Mouse (Mus musculus) c-Kit-positive CD71-negative TER-119-negative erythroid progenitor cells, embryonic 14.5 days (primary cell): ENCODE data around the gene Slc25a26.
A peak's percentile ranks its signal among the peaks of the same experiment; 100 is the strongest.

ENCODE experiments used
- DNase-seq: peaks from one replicate; pipeline ENCODE4 v3.0.0-alpha.2; 2013; ENCODE audit warnings: low read depth

Slc25a26 gene

GRCm38 (mm10) chr6:94499897-94500623, at the start of gene Slc25a26:
Gene Slc25a26, plus strand, starts transcription at chr6:94500331.
- peak; percentile 84 for DNase-seq

- DNase-seq: peak; percentile 32
These were observed 35.9 kb upstream of the Slc25a26 start for GRCm38 (mm10) chr6:94464037-94464891.

DNA sequence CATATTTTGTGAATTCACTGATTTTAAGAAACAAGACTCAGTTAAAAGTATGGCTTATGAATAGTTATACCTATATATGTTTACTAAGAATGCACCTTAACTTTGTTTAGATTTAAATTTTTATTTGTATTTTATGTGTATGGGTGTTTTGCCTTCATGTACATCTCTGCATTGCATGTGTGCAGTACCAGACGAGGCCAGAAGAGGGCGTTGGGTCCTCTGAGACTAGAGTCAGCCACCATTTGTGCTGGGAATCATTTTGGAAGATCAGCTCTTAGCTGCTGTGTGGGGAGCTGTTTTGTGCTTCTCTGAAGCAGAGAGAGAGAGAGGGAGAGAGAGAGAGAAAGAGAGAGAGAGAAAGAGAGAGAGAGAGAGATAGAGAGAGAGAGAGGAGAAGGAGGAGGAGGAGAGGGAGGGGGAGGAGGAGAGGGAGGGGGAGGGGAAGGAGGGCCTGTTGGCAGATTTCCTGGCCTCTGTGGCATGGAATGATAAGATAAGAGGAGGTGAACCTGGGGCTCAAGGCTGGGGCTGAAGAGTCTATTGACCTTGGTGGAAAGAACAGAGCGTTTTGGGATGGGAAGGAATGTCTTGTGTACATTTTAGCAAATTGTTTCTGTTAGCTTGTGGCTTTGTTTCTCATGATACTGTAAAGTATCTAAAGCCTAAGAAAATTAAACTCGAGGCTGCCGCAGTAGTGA, 33.5 kb upstream of the Slc25a26 start:
- peak; percentile 19 for DNase-seq

DNA sequence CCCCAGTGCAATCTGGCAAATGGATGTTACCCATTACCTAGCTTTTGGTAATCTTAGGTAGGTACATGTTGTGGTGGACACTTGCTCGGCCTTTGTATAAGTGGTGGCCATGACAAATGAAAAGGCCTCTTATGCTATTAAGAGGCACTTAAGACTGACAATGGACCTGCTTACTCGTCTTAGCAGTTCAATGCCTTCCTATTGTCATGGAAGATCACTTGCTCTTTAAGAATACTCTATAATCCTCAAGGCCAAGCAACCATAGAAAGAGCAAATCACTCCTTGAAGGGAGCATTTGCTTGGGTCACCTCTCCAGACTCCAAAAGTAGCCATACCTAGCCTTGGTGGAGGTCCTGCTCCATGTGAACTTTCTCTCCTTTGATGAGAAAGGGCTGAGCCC, 7.4 kb upstream of the Slc25a26 start:
- no peak for DNase-seq

DNA sequence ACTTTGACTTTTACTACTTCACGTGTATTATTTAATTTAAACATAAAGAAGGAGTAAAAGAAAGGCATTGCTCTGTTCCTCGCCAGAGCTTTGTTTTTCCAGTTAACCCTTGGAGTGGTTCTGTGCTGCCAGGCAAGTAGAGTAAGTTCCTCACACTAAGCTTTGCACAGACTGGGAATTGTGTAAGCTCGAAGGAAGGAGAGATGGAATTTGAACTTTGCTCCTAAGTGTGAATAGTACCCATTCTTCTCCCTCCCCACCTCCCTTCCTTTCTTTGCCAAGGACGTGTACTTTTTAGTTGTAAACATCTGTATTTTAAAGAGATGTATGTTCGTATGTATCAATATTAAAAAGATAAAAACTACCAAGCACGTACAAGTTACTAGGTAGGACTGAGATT, 3.8 kb downstream of the Slc25a26 start:
- DNase-seq: no peak

- no peak for DNase-seq
These were observed 7.8 kb downstream of the Slc25a26 start for GRCm38 (mm10) chr6:94507921-94508320.

- DNase-seq: no peak
These were observed 8.7 kb downstream of the Slc25a26 start for GRCm38 (mm10) chr6:94508807-94509206.

- no peak for DNase-seq
These were observed 9.1 kb downstream of the Slc25a26 start for GRCm38 (mm10) chr6:94509220-94509619.

DNA sequence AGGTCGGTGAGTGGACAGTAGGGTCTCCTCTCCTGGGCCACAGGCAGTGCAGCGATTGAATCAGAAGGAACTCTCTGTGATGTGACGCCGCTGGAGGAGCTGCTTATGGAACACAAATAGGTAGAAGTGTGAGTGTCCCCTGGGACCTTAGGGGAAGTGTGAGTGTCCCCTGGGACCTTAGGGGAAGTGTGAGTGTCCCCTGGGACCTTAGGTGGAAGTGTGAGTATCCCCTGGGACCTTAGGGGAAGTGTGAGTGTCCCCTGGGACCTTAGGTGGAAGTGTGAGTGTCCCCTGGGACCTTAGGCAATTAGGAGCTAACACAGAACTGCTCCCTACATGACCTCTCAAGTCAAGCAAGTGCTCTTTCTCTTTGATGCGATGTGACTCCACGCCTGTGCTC, 18.0 kb downstream of the Slc25a26 start:
- DNase-seq: no peak

- DNase-seq: no peak
These were observed 24.2 kb downstream of the Slc25a26 start for GRCm38 (mm10) chr6:94524335-94524734.

DNA sequence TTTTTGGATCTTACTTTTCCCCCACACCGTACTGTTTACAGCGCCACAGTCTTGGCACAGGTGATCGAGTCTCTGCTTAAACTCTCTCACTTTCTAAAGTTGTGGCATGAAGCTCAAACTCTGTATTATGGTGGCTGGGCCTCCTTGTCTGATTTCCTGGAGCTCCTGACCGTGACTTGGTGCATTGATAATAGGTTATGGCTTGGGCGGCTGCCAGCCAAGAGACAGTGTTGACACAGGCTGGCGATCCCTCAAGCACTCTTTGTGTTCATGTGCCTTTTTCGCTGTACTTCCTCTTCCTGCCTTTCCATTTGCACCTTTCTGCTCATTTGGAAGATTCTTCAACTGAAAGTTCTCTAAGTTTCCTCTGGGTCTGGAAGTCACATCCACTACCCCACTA, 30.6 kb downstream of the Slc25a26 start:
- no peak for DNase-seq

GRCm38 (mm10) chr6:94532086-94532485, 32.0 kb downstream of the Slc25a26 start:
- no peak for DNase-seq

DNA sequence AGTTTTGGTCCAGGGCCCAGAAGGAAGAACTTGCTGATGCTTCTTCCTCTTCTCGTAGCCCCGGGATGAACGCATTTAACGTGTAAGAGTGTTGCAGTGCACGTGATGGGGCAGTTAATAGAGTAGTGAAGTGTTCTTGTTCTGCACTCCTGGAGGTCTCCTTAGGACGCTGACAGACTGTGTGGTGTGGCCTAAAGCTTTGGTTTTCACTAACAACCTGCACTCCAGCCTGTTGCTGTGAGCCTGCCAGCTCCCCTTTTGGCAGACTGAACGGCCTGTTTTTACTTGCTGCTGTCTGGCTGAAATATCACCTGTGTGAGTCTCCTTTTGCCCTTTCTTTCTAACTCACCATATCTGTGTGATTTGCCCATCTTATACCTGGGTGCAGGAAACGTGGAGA, 36.3 kb downstream of the Slc25a26 start:
- no peak for DNase-seq

DNA sequence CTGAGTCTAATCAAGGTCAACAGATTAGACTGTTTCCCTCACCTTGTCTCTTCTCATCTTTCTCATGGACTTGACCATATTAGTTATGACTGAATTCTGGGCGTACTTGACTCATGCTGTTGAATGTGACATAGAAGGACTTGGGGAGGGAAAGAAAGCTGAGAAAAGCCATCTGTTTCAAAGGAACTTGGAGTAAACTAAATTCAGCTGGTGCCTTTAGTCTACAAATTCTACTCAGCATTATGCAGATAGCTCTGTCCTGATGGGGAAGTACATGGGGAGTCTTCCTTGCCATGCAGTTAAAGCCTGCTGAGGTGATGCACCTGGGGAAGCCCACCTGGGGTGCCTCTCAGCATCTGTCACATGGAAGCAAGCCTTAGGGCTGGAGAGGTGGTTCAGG, 37.5 kb downstream of the Slc25a26 start:
- no peak for DNase-seq

GRCm38 (mm10) chr6:94540090-94540489, 40.0 kb downstream of the Slc25a26 start:
- DNase-seq: no peak

GRCm38 (mm10) chr6:94540615-94541014, 40.5 kb downstream of the Slc25a26 start:
- DNase-seq: no peak

DNA sequence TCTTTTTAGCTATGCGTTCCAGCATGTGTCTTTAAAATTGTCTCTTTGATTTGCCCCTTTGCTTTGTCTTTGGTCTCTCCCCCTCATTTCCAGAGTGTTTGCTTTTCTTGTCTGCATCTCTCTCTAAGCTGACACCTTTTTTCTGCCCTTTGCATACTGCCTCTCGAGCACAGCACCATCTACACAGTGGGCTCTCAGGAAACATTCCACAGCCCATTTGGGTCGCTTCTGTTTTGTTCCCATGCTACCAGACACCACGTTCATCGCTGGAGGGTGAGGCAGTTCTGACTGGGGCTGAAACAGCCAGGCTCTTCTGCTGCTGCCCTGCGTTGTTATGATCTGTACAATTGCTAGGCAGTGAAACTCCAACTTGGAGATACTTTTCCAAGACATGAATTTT, 41.0 kb downstream of the Slc25a26 start:
- DNase-seq: no peak

- no peak for DNase-seq
These were observed 41.7 kb downstream of the Slc25a26 start for GRCm38 (mm10) chr6:94541854-94542253.

- peak; percentile 8 for DNase-seq
These were observed 44.0 kb downstream of the Slc25a26 start for GRCm38 (mm10) chr6:94543902-94544840.

GRCm38 (mm10) chr6:94547239-94547638, 47.1 kb downstream of the Slc25a26 start:
- no peak for DNase-seq

DNA sequence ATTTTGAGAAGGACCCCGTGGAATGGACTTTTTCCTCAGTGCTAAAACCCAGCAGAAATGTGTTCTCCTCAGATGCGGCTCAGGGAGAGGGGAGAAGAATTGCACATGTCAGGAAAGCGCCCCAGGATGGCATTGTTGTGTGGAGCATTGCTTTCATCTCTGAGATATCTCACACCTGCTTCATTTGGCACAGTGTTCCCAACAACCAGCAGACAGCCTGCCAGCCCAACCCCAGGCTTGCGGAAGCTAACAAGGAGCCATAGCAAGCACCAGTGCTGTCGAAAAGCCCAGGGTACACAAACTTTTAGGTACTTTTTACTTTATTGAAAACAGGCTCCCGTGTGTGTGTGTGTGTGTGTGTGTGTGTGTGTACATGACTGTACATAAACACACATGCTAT, 50.2 kb downstream of the Slc25a26 start:
- no peak for DNase-seq

GRCm38 (mm10) chr6:94550851-94551250, 50.7 kb downstream of the Slc25a26 start:
- DNase-seq: no peak
